7 mouse cellular contexts compared by ENCODE assay signal in genomic region chr7:4427161-4427912, GRCm38 (mm10). TPM values are rescaled to one million over a fixed set of nuclear protein-coding genes. Genes with fewer than 3 reads are reported as not detected.
A peak's percentile ranks its signal among the peaks of the same experiment; 100 is the strongest.
DNase-seq lines count a peak whose midpoint lies in the region; ATAC-seq lines count a peak whose summit lies in the region.

No protein-coding gene starts in this region.

- DNase-seq in adrenal gland, postnatal 10 days: peak; percentile 88
- DNase-seq in embryonic facial prominence, embryonic 10.5 days (ENCODE audit: low spot score): peak; percentile 84
- peak; percentile 69 for DNase-seq in gonadal fat pad, adult 2 months (ENCODE audit: low read depth)
- peak; percentile 90 to 95 for DNase-seq in left cerebral cortex, postnatal 25 days (ENCODE audit: low spot score in 2 of 2)
- DNase-seq in midbrain, embryonic 11.5 days (ENCODE audit: low spot score, missing footprints): peak; percentile 98
- DNase-seq in skeletal muscle tissue, adult 2 months (ENCODE audit: low read depth, low spot score): peak; percentile 83

- peaks cover 85% of the 10 kb centered on the region for H3K36me3 ChIP-seq in embryonic facial prominence, embryonic 10.5 days (replicated peaks)
- peaks cover 26% of the 10 kb centered on the region for H3K36me3 ChIP-seq in intestine, embryonic 16.5 days (ENCODE audit: control insufficient read depth, insufficient read depth, low read length)
- no peaks in the 10 kb centered on the region; the same call in 1 of the 2 replicates for H3K36me3 ChIP-seq in midbrain, embryonic 11.5 days (ENCODE audit: control insufficient read depth, insufficient read depth, low read length)

- no peaks in the 10 kb centered on the region for H3K27me3 ChIP-seq in embryonic facial prominence, embryonic 10.5 days (replicated peaks; ENCODE audit: low read depth, poor library complexity, severe bottlenecking)
- H3K27me3 ChIP-seq in intestine, embryonic 16.5 days (replicated peaks; ENCODE audit: control insufficient read depth, insufficient read depth, low read length): no peaks in the 10 kb centered on the region
- H3K27me3 ChIP-seq in midbrain, embryonic 11.5 days (ENCODE audit: control insufficient read depth, insufficient read depth, low read length): no peaks in the 10 kb centered on the region

- H3K9me3 ChIP-seq in embryonic facial prominence, embryonic 10.5 days: no peaks in the 10 kb centered on the region
- no peaks in the 10 kb centered on the region for H3K9me3 ChIP-seq in intestine, embryonic 16.5 days (ENCODE audit: control insufficient read depth, low read length)
- no peaks in the 10 kb centered on the region for H3K9me3 ChIP-seq in midbrain, embryonic 11.5 days (ENCODE audit: control insufficient read depth, low read length)

- H3K9ac ChIP-seq in intestine, embryonic 16.5 days (ENCODE audit: low read depth, low read length): no peak overlapping the region
- H3K9ac ChIP-seq in midbrain, embryonic 11.5 days (ENCODE audit: low read length): no peak overlapping the region

- no peaks in the 10 kb centered on the region for H3K4me1 ChIP-seq in embryonic facial prominence, embryonic 10.5 days
- no peaks in the 10 kb centered on the region for H3K4me1 ChIP-seq in intestine, embryonic 16.5 days (ENCODE audit: control insufficient read depth, insufficient read depth, low read length)
- H3K4me1 ChIP-seq in midbrain, embryonic 11.5 days (ENCODE audit: control insufficient read depth, insufficient read depth, low read length): no peaks in the 10 kb centered on the region

- H3K27ac ChIP-seq in embryonic facial prominence, embryonic 10.5 days (replicated peaks): no peak overlapping the region
- H3K27ac ChIP-seq in intestine, embryonic 16.5 days (ENCODE audit: low read length): no peak overlapping the region
- no peak overlapping the region for H3K27ac ChIP-seq in midbrain, embryonic 11.5 days (ENCODE audit: low read depth, low read length)

- no peak overlapping the region for H3K4me2 ChIP-seq in intestine, embryonic 16.5 days (ENCODE audit: low read depth, low read length)
- H3K4me2 ChIP-seq in midbrain, embryonic 11.5 days: no peak overlapping the region

- peak; percentile 94 for ATAC-seq in intestine, embryonic 16.5 days
- peak; percentile 94 for ATAC-seq in midbrain, embryonic 11.5 days (ENCODE audit: low FRiP score)

- H3K4me3 ChIP-seq in embryonic facial prominence, embryonic 10.5 days: no peak overlapping the region
- no peak overlapping the region for H3K4me3 ChIP-seq in intestine, embryonic 16.5 days (ENCODE audit: low read length)
- no peak overlapping the region for H3K4me3 ChIP-seq in midbrain, embryonic 11.5 days (ENCODE audit: low read depth, low read length)

- 74% methylated on average over 7 of the region's 7 CpGs for WGBS in embryonic facial prominence, embryonic 10.5 days
- 72% methylated on average over 7 of the region's 7 CpGs for WGBS in intestine, embryonic 16.5 days
- 81% methylated on average over 7 of the region's 7 CpGs for WGBS in midbrain, embryonic 11.5 days

- intact Hi-C loops in left cerebral cortex, postnatal 25 days (cut with DNase I): loop anchor here (2.0 to 10.0 kb wide), 5 partner anchors 279 to 753 kb away; partner anchors contain the start of gene Tmc4

RNA-seq across cellular contexts. Expression of gene Rdh13, which starts 18.1 kb away (rescaled TPM):
- 10 to 100 TPM; 30.9 to 38.2 TPM for total RNA-seq in adrenal gland, postnatal 10 days (2021)
- 35.5 and 36.9 TPM in 2 replicates for polyA plus RNA-seq in embryonic facial prominence, embryonic 10.5 days (2016; fragmentation: Nextera tagmentation; extraction: Ambion mirVana)
- polyA plus RNA-seq in gonadal fat pad, adult 2 months (2012; rRNA removed): 16.0 and 17.4 TPM in 2 replicates
- polyA plus RNA-seq in intestine, embryonic 16.5 days (2015; fragmentation: Nextera tagmentation; extraction: Ambion mirVana): 27.3 and 28.7 TPM in 2 replicates
- 10 to 100 TPM; 22.5 to 24.1 TPM for total RNA-seq in left cerebral cortex, postnatal 25 days (2021)
- 30.6 and 30.9 TPM in 2 replicates for polyA plus RNA-seq in midbrain, embryonic 11.5 days (2014; fragmentation: Nextera tagmentation; extraction: Ambion mirVana)

RNA-seq across cellular contexts. Expression of gene Gp6, which starts 29.8 kb away (rescaled TPM):
- total RNA-seq in adrenal gland, postnatal 10 days (2021): under 1 TPM; 0.12 to 0.18 TPM
- polyA plus RNA-seq in embryonic facial prominence, embryonic 10.5 days (2016; fragmentation: Nextera tagmentation; extraction: Ambion mirVana): 0.24 and 0.31 TPM in 2 replicates
- not detected in 2 replicates for polyA plus RNA-seq in gonadal fat pad, adult 2 months (2012; rRNA removed)
- 0.10 and 0.23 TPM in 2 replicates for polyA plus RNA-seq in intestine, embryonic 16.5 days (2015; fragmentation: Nextera tagmentation; extraction: Ambion mirVana)
- not detected for total RNA-seq in left cerebral cortex, postnatal 25 days (2021)
- polyA plus RNA-seq in midbrain, embryonic 11.5 days (2014; fragmentation: Nextera tagmentation; extraction: Ambion mirVana): 0.69 and 0.83 TPM in 2 replicates

RNA-seq across cellular contexts. Expression of gene Eps8l1, which starts 33.1 kb away (rescaled TPM):
- 1 to 10 TPM; 2.1 to 7.1 TPM for total RNA-seq in adrenal gland, postnatal 10 days (2021)
- 4.8 and 5.3 TPM in 2 replicates for polyA plus RNA-seq in embryonic facial prominence, embryonic 10.5 days (2016; fragmentation: Nextera tagmentation; extraction: Ambion mirVana)
- polyA plus RNA-seq in gonadal fat pad, adult 2 months (2012; rRNA removed): 9.1 and 11.3 TPM in 2 replicates
- polyA plus RNA-seq in intestine, embryonic 16.5 days (2015; fragmentation: Nextera tagmentation; extraction: Ambion mirVana): 4.0 and 4.1 TPM in 2 replicates
- 1 to 10 TPM; 2.8 to 5.3 TPM for total RNA-seq in left cerebral cortex, postnatal 25 days (2021)
- 3.1 and 3.8 TPM in 2 replicates for polyA plus RNA-seq in midbrain, embryonic 11.5 days (2014; fragmentation: Nextera tagmentation; extraction: Ambion mirVana)
